Mouse (Mus musculus) adrenal gland, adult 2 months (tissue): Measurements from ENCODE around the gene Arl14ep. TPM values are rescaled to one million over a fixed set of nuclear protein-coding genes. Genes with fewer than 3 reads are reported as not detected.
"Not testable (repeated sequence)": the region's sequence is repeated elsewhere in the genome, so short reads cannot be mapped to it uniquely, and the experiment has no call there.

Experiments used
- DNase-seq: peaks from one replicate; pipeline ENCODE4 v3.0.0; 2021
- long read RNA-seq: library from polyadenylated mRNA; stranded (forward); transcript quantifications from one replicate; pipeline ENCODE4 v2.0.0, GENCODE M21; 2021
- polyA plus RNA-seq: library from polyadenylated mRNA; depleted of rRNA; stranded (reverse); fragments of >200 nt; gene quantifications from 2 replicates; pipeline ENCODE4 v1.2.3, GENCODE M21; 2012; rRNA removed
- total RNA-seq, 2 experiments: library from RNA; stranded (reverse); gene quantifications; 2 replicates each; pipeline ENCODE4 v1.2.3; 2021

Gene Arl14ep
- 10 to 100 TPM; 28.9 to 34.3 TPM for total RNA-seq
- polyA plus RNA-seq: 1.9 and 2.1 TPM in 2 replicates
- long read RNA-seq, partial matches to known transcripts: 1 of 2 reads
- long read RNA-seq, other reads (novel, unspliced or antisense): 1 of 2 reads

DNA sequence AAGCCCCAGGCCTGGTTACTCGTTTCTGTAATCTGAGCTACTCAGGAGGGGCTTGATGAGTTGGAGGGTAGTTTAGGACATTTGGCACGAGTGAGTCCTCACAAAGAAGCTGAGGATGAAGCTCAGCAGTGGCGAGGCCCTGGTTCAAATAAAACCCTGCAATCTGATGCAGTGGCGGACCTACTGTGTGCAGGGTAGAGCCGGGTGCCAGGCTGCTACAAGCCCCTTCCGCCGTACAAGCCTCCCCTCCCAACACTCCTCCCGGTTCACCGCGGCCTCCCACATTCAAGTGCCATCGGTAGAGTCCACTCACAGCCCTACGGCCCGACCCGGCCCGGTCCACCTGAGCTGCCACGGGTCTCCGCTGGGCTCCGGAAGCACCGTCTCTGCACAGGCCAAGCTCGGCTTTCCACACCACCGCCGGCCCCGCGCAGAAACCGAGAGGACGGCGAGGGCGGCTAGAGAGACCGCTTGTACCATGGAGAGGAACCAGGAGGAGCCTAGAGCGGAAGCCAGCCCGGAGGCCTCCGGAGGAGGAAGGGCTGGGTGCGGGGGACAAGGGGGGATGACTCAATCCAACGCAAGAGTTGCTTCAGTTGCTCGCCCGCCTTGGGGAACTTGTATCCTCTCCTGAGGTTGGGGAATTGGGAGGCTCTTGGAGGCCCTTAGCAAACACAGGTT is at the start of gene Arl14ep:
Gene Arl14ep (minus strand): TSS at position 466 of the 681 bp plus-strand sequence.
- DNase-seq: peak; percentile 93

GRCm38 (mm10) chr2:107022713-107023112 is 48.5 kb upstream of the Arl14ep start:
- no peak for DNase-seq

DNA sequence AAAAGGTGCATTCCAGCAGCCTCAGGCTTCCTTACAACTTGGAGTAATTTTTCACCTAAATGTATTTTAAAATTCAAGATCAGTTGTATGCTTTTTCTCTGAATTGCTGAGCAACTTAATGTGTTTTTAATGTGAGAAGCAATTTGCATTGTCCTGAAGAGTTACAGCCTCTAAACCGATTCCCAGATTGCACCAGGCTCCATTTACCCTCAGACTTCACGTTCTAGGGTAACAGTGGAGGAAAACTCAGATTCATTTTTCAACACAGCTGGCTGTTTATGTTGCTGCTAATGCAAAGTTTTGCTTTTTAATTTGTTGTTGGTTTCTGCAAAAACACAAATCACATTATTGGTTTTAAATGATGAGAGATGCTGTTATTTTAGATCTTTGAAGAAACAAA is 45.1 kb upstream of the Arl14ep start:
- no peak for DNase-seq

DNA sequence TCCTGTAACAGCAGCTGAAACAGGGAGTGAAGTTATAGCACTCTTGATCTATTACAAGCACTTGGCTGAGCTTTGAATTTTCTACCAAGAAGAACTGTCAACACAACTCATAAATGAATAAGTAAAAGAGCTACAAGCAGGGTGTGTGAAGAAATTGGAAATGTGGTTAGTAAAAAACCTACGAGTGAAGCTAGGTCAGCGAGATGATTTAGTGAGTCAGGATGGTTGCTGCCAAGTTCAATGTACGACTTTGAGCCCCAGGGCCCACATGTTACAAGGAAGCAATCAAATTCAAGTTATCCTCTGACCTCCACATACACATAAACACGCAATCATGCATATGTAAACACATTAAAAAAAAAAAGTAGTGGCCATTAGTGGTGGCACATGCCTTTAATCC is 38.9 kb upstream of the Arl14ep start:
- DNase-seq: no peak

GRCm38 (mm10) chr2:107012318-107012717 is 38.1 kb upstream of the Arl14ep start:
- no peak for DNase-seq

DNA sequence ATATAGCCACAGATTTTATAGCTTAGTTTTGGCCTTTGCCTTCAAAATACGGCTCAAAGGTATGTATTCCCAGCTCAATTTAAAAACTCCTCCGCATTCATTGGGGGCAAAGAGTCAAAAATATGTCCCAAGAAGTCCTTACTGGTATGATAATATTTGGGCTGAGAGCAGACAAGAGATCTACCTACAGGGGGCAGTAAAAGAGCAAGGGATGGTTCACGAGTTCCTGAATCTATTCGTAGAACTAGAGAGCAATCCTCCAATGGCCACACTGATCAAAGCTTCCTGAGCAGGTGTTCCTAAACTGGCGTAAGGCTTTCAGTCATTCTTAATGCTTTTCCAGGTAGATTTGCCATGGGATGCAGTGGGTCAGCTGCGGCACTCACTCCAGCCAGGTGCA is 35.9 kb upstream of the Arl14ep start:
- DNase-seq: peak; percentile 24

GRCm38 (mm10) chr2:107006378-107006777 is 32.2 kb upstream of the Arl14ep start:
- no peak for DNase-seq

DNA sequence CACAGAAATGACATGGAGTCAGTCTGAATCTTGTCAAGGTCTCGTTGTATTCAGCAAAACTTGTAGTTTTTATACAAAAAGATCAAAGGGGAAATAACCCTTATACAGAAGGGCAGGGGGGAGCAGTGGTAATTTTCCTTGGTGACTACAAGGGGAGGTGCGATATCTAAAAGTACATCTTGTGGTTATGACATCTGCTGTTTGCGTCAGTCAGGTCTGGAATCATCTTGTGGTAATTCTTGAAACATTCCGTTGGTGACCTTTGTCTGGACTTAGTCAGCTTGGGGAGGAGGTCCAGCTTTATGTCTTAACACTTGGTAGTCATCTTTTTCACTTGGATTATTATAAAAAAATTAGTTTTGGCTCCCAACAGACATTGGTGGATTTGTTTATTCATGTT is 31.7 kb upstream of the Arl14ep start:
- not testable (repeated sequence) for DNase-seq

DNA sequence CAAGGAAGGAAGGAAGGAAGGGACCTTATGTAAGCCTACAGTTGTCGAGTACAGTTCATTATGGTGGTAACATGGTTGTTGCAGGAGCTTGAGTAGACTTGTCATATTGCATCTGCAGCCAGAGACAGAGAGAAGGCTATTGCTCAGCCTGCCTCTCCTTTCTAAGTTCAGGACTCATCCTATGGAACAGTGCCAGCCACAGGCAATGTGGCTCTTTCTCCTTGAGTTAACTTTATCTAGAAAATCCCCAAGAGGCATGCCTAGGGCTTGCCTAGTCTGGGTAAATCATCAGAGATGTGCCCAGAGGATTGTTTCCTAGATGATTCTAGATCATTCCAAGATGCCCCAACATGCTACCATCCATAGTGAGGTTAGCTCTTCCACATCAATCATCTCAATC is 17.0 kb upstream of the Arl14ep start:
- DNase-seq: no peak

DNA sequence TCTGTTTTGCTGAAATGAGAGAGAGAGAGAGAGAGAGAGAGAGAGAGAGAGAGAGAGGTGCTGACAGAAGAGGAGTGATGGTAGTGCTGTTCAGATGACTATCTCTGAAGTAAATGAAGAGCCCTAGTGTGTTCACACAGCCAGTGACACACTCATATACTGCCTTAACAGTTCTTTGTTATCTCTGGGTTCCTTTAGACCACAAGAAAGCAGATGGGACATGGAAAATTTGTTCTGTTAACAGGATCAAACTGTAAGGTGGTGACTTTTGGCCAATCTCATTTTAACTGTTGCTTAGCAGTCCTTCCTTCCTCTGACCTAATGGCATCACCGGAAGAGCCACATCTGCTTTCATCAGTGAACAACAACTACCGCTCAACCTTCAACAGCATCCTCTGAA is 10.7 kb upstream of the Arl14ep start:
- no peak for DNase-seq

- no peak for DNase-seq
Observed at GRCm38 (mm10) chr2:106982503-106982902, 8.3 kb upstream of the Arl14ep start.

GRCm38 (mm10) chr2:106976472-106976871 is 2.2 kb upstream of the Arl14ep start:
- no peak for DNase-seq

DNA sequence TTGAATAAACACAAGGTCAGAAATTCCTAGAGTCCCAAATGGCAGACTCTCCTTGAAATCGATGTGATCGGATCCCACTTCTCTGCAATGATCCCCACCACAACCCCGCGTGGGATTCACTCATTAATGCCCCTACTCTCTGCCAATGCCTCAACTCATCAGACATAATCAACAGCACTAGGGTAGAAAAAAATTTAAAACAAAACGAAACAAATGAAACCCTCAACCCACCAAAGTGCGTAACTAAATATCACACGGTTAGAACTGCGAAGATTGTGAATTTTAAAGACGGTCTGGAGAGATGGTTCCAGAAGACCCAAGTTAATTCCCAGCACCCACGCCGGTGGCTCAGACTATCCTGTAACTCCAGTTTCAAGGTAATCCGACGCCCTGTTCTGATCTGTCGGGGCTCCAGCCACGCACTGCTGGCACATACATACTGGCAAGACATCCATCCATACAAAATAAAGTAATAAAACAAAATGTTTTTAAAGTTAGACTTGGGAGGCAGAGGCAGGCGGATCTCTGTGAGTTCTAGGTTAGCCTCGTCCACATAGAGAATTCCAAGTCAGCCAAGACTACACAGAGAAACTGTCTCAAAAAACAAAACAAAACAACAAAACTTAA is 779 bp downstream of the Arl14ep start:
- DNase-seq: no peak

- no peak for DNase-seq
Observed at GRCm38 (mm10) chr2:106972851-106973250, 1.4 kb downstream of the Arl14ep start.

- DNase-seq: no peak
Observed at GRCm38 (mm10) chr2:106970971-106971370, 3.3 kb downstream of the Arl14ep start.

DNA sequence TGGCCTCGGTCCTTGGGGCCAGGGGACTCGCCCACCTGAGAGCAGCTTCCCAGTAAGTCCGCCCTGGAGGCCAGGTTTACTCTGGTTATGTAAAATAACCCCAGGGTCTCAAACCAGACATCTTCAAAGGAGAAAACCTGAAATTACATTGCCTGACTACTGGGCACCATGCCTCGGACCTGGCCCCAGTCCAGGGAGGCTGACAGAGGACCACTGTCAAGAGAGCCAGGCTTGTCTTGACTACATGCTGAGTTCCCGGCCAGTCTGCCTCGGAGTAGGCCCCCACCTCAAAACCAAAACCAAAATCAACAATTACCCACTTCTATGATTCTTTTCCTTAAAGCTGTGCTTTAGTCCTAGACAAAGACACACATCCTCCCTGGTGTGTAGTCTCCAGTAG is 5.9 kb downstream of the Arl14ep start:
- DNase-seq: no peak

GRCm38 (mm10) chr2:106963560-106963959 is 10.7 kb downstream of the Arl14ep start:
- DNase-seq: no peak

DNA sequence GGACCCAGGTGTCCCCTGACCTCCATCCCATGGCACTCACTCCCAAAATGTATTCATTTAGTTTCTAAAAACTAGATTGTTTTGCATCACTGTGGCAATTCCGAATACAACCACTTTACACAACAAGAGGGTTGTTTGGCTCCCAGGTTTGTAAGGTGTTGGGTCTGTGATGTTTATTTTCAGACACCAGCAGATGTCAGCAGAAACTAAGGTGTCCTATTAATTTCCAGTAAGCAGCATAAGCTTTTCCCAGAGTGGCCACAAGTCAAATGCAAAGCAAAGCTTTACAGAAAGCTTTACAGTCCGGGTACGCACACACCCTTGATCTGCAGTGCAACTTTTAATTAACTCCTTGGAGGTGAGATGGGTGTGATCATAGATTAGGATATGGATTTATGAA is 12.6 kb downstream of the Arl14ep start:
- DNase-seq: no peak

- DNase-seq: no peak
Observed at GRCm38 (mm10) chr2:106961066-106961465, 13.2 kb downstream of the Arl14ep start.

DNA sequence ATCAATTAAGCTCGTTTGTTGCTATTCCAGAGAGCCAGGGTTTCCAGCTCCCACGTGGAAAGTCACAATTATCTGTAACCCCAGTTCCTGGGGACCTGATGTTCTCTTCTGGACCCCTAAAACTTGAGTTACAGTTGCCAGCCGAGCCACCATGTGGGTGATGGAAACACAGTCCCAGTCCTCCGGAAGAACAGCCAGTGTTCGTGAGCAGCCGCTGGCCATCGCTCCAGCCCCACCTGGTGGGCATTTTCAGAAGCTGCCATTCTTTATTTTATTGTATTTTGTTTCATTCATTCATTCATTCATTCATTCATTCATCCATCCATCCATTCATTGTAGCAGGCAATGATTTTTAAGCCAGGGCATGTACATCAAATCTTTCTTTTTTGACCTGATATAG is 14.0 kb downstream of the Arl14ep start:
- DNase-seq: no peak

GRCm38 (mm10) chr2:106959380-106959779 is 14.8 kb downstream of the Arl14ep start:
- no peak for DNase-seq

DNA sequence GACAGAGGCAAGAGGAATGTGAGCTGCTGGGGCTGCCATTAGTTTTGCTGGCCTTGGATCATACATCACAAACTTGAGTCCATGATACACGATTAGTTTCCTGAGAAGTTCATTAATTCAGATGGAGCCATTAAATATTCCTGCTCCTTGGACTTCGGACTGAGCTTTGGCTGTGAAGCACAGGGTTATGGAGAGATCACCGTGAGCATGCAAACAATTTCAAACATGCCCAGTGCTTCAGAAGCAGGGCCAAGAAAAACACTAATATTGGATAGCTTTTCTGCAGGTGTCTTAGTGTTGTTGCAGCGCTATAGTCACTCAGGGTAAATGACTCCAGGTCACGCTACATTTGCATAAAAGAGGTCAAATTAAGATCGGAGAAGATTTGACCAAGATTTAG is 15.3 kb downstream of the Arl14ep start:
- no peak for DNase-seq

DNA sequence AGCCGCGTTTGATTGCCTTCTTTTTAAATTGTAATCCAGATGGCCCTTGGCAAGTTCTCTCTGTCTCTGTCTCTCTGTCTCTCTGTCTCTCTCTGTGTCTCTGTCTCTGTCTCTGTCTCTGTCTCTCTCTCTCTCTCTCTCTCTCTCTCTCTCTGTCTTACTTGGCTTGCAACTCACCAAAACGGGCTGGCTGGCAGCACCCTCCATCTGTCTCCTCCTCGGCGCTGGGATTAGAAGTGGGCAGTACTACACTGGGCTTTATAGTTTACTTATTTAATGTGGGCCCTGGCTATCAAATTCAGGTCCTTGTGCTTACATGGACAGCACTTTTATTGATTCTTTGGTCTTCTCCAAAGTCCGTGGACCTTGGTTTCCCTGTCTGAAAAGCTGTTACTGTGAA is 18.1 kb downstream of the Arl14ep start:
- no peak for DNase-seq

DNA sequence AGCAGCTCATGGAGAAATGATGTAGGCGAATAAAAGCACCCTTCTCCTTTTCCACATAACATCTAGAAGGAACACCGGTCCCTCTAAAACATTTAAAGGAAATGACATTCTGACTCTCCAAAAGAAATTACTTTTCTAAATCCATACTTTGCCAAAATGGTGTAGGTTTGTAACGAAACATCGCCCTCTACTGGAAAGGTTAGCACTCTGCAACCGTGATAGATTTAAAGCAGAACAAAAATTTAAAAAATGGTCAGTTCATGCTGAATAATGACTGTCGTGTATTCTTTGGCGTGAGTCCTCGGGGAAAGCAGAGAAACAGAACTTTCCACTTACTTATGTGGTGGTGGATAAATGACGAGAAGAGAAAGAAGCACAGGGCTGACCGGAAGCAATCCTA is 18.6 kb downstream of the Arl14ep start:
- no peak for DNase-seq
